Mouse (Mus musculus) monocyte, adult 59 days (primary cell): Measurements from ENCODE around the gene Olfr807. TPM values are rescaled to one million over a fixed set of nuclear protein-coding genes. Genes with fewer than 3 reads are reported as not detected.

ENCODE experiments used
- total RNA-seq, 2 experiments: library from RNA; stranded (reverse); gene quantifications; one replicate each; pipeline ENCODE4 v1.2.4; 2023

The Olfr807 gene
- total RNA-seq = not detected

GRCm38 (mm10) chr10:129757693-129758092 is at the start of gene Olfr807:
Olfr807 (minus strand) TSS chr10:129757793.

GRCm38 (mm10) chr10:129804296-129804695 is 46.7 kb upstream of the Olfr807 start, which contains the start of gene Olfr811:
Olfr811 (minus strand) TSS chr10:129804396.

GRCm38 (mm10) chr10:129794817-129795216 is 37.2 kb upstream of the Olfr807 start, which contains the start of gene Olfr810:
Olfr810 (minus strand) TSS chr10:129794917.

GRCm38 (mm10) chr10:129774338-129774737 is 16.7 kb upstream of the Olfr807 start, which contains the start of gene Olfr809:
Olfr809 (plus strand) TSS chr10:129774638.

GRCm38 (mm10) chr10:129765182-129765581 is 7.6 kb upstream of the Olfr807 start, which contains the start of gene Olfr808:
Olfr808 (plus strand) TSS chr10:129765482.

GRCm38 (mm10) chr10:129741821-129742220 is 15.8 kb downstream of the Olfr807 start, which contains the start of gene Olfr806:
Olfr806 (minus strand) TSS chr10:129741921.

GRCm38 (mm10) chr10:129729275-129729674 is 28.3 kb downstream of the Olfr807 start, which contains the start of gene Olfr805:
Olfr805 (minus strand) TSS chr10:129729375.

Other genes with a start within 250 kb of the Olfr807 start
- not detected for gene Olfr791, start 236.0 kb downstream of the Olfr807 start, total RNA-seq
- gene Olfr792, start 218.6 kb downstream of the Olfr807 start, total RNA-seq = not detected
- not detected for gene Olfr794, start 190.1 kb downstream of the Olfr807 start, total RNA-seq
- gene Olfr796, start 145.2 kb downstream of the Olfr807 start, total RNA-seq = not detected
- not detected for gene Olfr798, start 129.9 kb downstream of the Olfr807 start, total RNA-seq
- gene Olfr799, start 120.3 kb downstream of the Olfr807 start, total RNA-seq = not detected
- gene Olfr800, start 100.1 kb downstream of the Olfr807 start, total RNA-seq = not detected
- gene Olfr801, start 83.9 kb downstream of the Olfr807 start, total RNA-seq = not detected
- not detected for gene Olfr802, start 69.6 kb downstream of the Olfr807 start, total RNA-seq
- gene Olfr803, start 63.5 kb downstream of the Olfr807 start, total RNA-seq = not detected
- gene Olfr804, start 54.6 kb downstream of the Olfr807 start, total RNA-seq = not detected
- gene Olfr805, start 28.4 kb downstream of the Olfr807 start, total RNA-seq = not detected
- not detected for gene Olfr806, start 15.9 kb downstream of the Olfr807 start, total RNA-seq
- gene Olfr808, start 7.7 kb upstream of the Olfr807 start, total RNA-seq = not detected
- gene Olfr809, start 16.8 kb upstream of the Olfr807 start, total RNA-seq = not detected
- gene Olfr810, start 37.1 kb upstream of the Olfr807 start, total RNA-seq = not detected
- not detected for gene Olfr811, start 46.6 kb upstream of the Olfr807 start, total RNA-seq
- gene Olfr812, start 88.3 kb upstream of the Olfr807 start, total RNA-seq = not detected
- gene Olfr813, start 97.6 kb upstream of the Olfr807 start, total RNA-seq = not detected
- gene Olfr814, start 122.1 kb upstream of the Olfr807 start, total RNA-seq = not detected
- not detected for gene Olfr815, start 148.1 kb upstream of the Olfr807 start, total RNA-seq
- not detected for gene Olfr816, start 157.8 kb upstream of the Olfr807 start, total RNA-seq
- gene Olfr818, start 191.3 kb upstream of the Olfr807 start, total RNA-seq = not detected
- not detected for gene Olfr819, start 209.5 kb upstream of the Olfr807 start, total RNA-seq
- gene Olfr247, start 218.3 kb upstream of the Olfr807 start, total RNA-seq = not detected
- not detected for gene Gm10310, start 227.3 kb upstream of the Olfr807 start, total RNA-seq